Mouse (Mus musculus): ENCODE results near the gene Elk4. TPM values are rescaled to one million over a fixed set of nuclear protein-coding genes. Genes with fewer than 3 reads are reported as not detected.

Gene Elk4
- polyA plus RNA-seq, 1 experiment from 2014 or later, result 12.0 TPM

- Histone ChIP-seq H3K27me3 (replicated peaks; ENCODE audit: low read depth, poor library complexity, severe bottlenecking) (no peaks in the 10 kb centered on the region), H3K36me3 (replicated peaks) (no peaks in the 10 kb centered on the region), H3K4me1 (no peaks in the 10 kb centered on the region), H3K9me3 (no peaks in the 10 kb centered on the region), H3K27ac (replicated peaks) (no peak overlapping the region), H3K4me3 (no peak overlapping the region)
- DNase-seq (ENCODE audit: low spot score), result no peak
- WGBS, result 85% methylated on average over 9 of the region's 9 CpGs
These were observed 17.2 kb upstream of the Elk4 start for GRCm38 (mm10) chr1:131990083-131990760.

- DNase-seq (ENCODE audit: low spot score), result no peak
- 83% methylated on average over 7 of the region's 7 CpGs for WGBS
These were observed 14.8 kb upstream of the Elk4 start for GRCm38 (mm10) chr1:131992561-131993001.

GRCm38 (mm10) chr1:131993169-131994040 lies 14.0 kb upstream of the Elk4 start:
- no peak for DNase-seq (ENCODE audit: low spot score)
- Histone ChIP-seq H3K27ac (replicated peaks) (no peak overlapping the region), H3K36me3 (replicated peaks) (no peaks in the 10 kb centered on the region), H3K4me1 (no peaks in the 10 kb centered on the region), H3K4me3 (no peak overlapping the region), H3K9me3 (no peaks in the 10 kb centered on the region), H3K27me3 (replicated peaks; ENCODE audit: low read depth, poor library complexity, severe bottlenecking) (no peaks in the 10 kb centered on the region)
- 86% methylated on average over 12 of the region's 12 CpGs for WGBS

More at GRCm38 (mm10) chr1:131992561-131993001, 14.8 kb upstream of the Elk4 start:
- Histone ChIP-seq H3K36me3 (replicated peaks) (no peaks in the 10 kb centered on the region), H3K9me3 (no peaks in the 10 kb centered on the region), H3K4me1 (no peaks in the 10 kb centered on the region), H3K27ac (replicated peaks) (no peak overlapping the region), H3K4me3 (no peak overlapping the region), H3K27me3 (replicated peaks; ENCODE audit: low read depth, poor library complexity, severe bottlenecking) (no peaks in the 10 kb centered on the region)

GRCm38 (mm10) chr1:131995062-131995461 lies 12.3 kb upstream of the Elk4 start:
- 35% methylated on average over 4 of the region's 4 CpGs for WGBS

GRCm38 (mm10) chr1:132000506-132000905 lies 6.9 kb upstream of the Elk4 start:
- H3K27ac ChIP-seq (replicated peaks), result no peak overlapping the region
- no peak overlapping the region for H3K4me3 ChIP-seq
- no peaks in the 10 kb centered on the region for H3K9me3 ChIP-seq
- H3K27me3 ChIP-seq (replicated peaks; ENCODE audit: low read depth, poor library complexity, severe bottlenecking), result no peaks in the 10 kb centered on the region
- no peak for DNase-seq (ENCODE audit: low spot score)
- no peaks in the 10 kb centered on the region for H3K36me3 ChIP-seq (replicated peaks)
- peaks cover 15% of the 10 kb centered on the region; the same call in 1 of the 2 replicates for H3K4me1 ChIP-seq

More at GRCm38 (mm10) chr1:131995062-131995461, 12.3 kb upstream of the Elk4 start:
- H3K4me3 ChIP-seq, result no peak overlapping the region
- no peaks in the 10 kb centered on the region for H3K36me3 ChIP-seq (replicated peaks)
- H3K27me3 ChIP-seq (replicated peaks; ENCODE audit: low read depth, poor library complexity, severe bottlenecking), result no peaks in the 10 kb centered on the region
- peak; percentile 61 for DNase-seq (ENCODE audit: low spot score)
- H3K4me1 ChIP-seq, result no peaks in the 10 kb centered on the region
- no peak overlapping the region for H3K27ac ChIP-seq (replicated peaks)
- H3K9me3 ChIP-seq, result no peaks in the 10 kb centered on the region

- Histone ChIP-seq H3K36me3 (replicated peaks) (no peaks in the 10 kb centered on the region), H3K4me3 (no peak overlapping the region), H3K27ac (replicated peaks) (no peak overlapping the region), H3K27me3 (replicated peaks; ENCODE audit: low read depth, poor library complexity, severe bottlenecking) (no peaks in the 10 kb centered on the region), H3K9me3 (no peaks in the 10 kb centered on the region), H3K4me1 (peaks cover 19% of the 10 kb centered on the region; the same call in 1 of the 2 replicates)
- no peak for DNase-seq (ENCODE audit: low spot score)
- 72% methylated on average over 4 of the region's 4 CpGs for WGBS
These were observed 5.5 kb upstream of the Elk4 start for GRCm38 (mm10) chr1:132001880-132002330.

GRCm38 (mm10) chr1:132003111-132003510 lies 4.3 kb upstream of the Elk4 start:
- H3K27me3 ChIP-seq (replicated peaks; ENCODE audit: low read depth, poor library complexity, severe bottlenecking), result no peaks in the 10 kb centered on the region
- H3K9me3 ChIP-seq, result no peaks in the 10 kb centered on the region
- no peak overlapping the region for H3K27ac ChIP-seq (replicated peaks)
- H3K36me3 ChIP-seq (replicated peaks), result no peaks in the 10 kb centered on the region
- DNase-seq (ENCODE audit: low spot score), result no peak
- peaks cover 19% of the 10 kb centered on the region; the same call in 1 of the 2 replicates for H3K4me1 ChIP-seq
- 63% methylated on average over 2 of the region's 2 CpGs for WGBS
- no peak overlapping the region for H3K4me3 ChIP-seq

- 54% methylated on average over 1 of the region's 1 CpGs for WGBS
- H3K27me3 ChIP-seq (replicated peaks; ENCODE audit: low read depth, poor library complexity, severe bottlenecking), result no peaks in the 10 kb centered on the region
- DNase-seq (ENCODE audit: low spot score), result no peak
- H3K4me3 ChIP-seq, result no peak overlapping the region
- H3K4me1 ChIP-seq, result peaks cover 24% of the 10 kb centered on the region
- H3K36me3 ChIP-seq (replicated peaks), result no peaks in the 10 kb centered on the region
- H3K9me3 ChIP-seq, result no peaks in the 10 kb centered on the region
- H3K27ac ChIP-seq (replicated peaks), result no peak overlapping the region
These were observed 3.6 kb upstream of the Elk4 start for GRCm38 (mm10) chr1:132003817-132004216.

GRCm38 (mm10) chr1:132004574-132005180 lies 2.7 kb upstream of the Elk4 start:
- DNase-seq (ENCODE audit: low spot score), result no peak
- 73% methylated on average over 6 of the region's 6 CpGs for WGBS
- H3K9me3 ChIP-seq, result no peaks in the 10 kb centered on the region

GRCm38 (mm10) chr1:132005466-132005865 lies 1.9 kb upstream of the Elk4 start:
- H3K9me3 ChIP-seq, result no peaks in the 10 kb centered on the region
- H3K4me1 ChIP-seq, result peaks cover 35% of the 10 kb centered on the region
- no peak for DNase-seq (ENCODE audit: low spot score)
- H3K36me3 ChIP-seq (replicated peaks), result no peaks in the 10 kb centered on the region
- no peak overlapping the region for H3K4me3 ChIP-seq
- WGBS, result 87% methylated on average over 1 of the region's 1 CpGs
- H3K27ac ChIP-seq (replicated peaks), result no peak overlapping the region
- no peaks in the 10 kb centered on the region for H3K27me3 ChIP-seq (replicated peaks; ENCODE audit: low read depth, poor library complexity, severe bottlenecking)

More at GRCm38 (mm10) chr1:132004574-132005180, 2.7 kb upstream of the Elk4 start:
- H3K36me3 ChIP-seq (replicated peaks), result no peaks in the 10 kb centered on the region
- peaks cover 32% of the 10 kb centered on the region for H3K4me1 ChIP-seq
- no peak overlapping the region for H3K27ac ChIP-seq (replicated peaks)
- H3K27me3 ChIP-seq (replicated peaks; ENCODE audit: low read depth, poor library complexity, severe bottlenecking), result no peaks in the 10 kb centered on the region
- H3K4me3 ChIP-seq, result no peak overlapping the region

GRCm38 (mm10) chr1:132006046-132006445 lies 1.4 kb upstream of the Elk4 start:
- Histone ChIP-seq H3K36me3 (replicated peaks) (no peaks in the 10 kb centered on the region), H3K4me3 (no peak overlapping the region), H3K27ac (replicated peaks) (no peak overlapping the region), H3K27me3 (replicated peaks; ENCODE audit: low read depth, poor library complexity, severe bottlenecking) (no peaks in the 10 kb centered on the region), H3K4me1 (peaks cover 35% of the 10 kb centered on the region), H3K9me3 (no peaks in the 10 kb centered on the region)
- WGBS, result 91% methylated on average over 3 of the region's 3 CpGs
- no peak for DNase-seq (ENCODE audit: low spot score)

- Histone ChIP-seq H3K27ac (replicated peaks) (peak overlapping the region; percentile 98; the same call in 1 of the 2 replicates), H3K27me3 (replicated peaks; ENCODE audit: low read depth, poor library complexity, severe bottlenecking) (no peaks in the 10 kb centered on the region), H3K4me3 (peak overlapping the region; percentile 78), H3K36me3 (replicated peaks) (no peaks in the 10 kb centered on the region), H3K4me1 (peaks cover 35% of the 10 kb centered on the region), H3K9me3 (no peaks in the 10 kb centered on the region)
- no peak for DNase-seq (ENCODE audit: low spot score)
- WGBS, result 35% methylated on average over 5 of the region's 5 CpGs
These were observed 686 bp upstream of the Elk4 start for GRCm38 (mm10) chr1:132006721-132007120.

Data from embryonic facial prominence, embryonic 10.5 days (tissue).